Mouse (Mus musculus) cerebellum, adult 2 months (tissue): Measurements from ENCODE around the gene Aatk. TPM values are rescaled to one million over a fixed set of nuclear protein-coding genes. Genes with fewer than 3 reads are reported as not detected.
A peak's percentile ranks its signal among the peaks of the same experiment; 100 is the strongest.

Source experiments
- DNase-seq, 2 experiments: peaks; one replicate each; pipeline ENCODE4 v3.0.0; 2021
- H3K27ac ChIP-seq: fragments of 200-500 bp; 2 replicates; pipeline ENCODE4 v1.5.1; 2012; ENCODE audit warnings: low read length, control low read depth, inconsistent platforms; ENCODE audit not compliant: insufficient read depth
- H3K27me3 ChIP-seq: fragments of 200-500 bp; 2 replicates; pipeline ENCODE4 v1.6.1; 2012; ENCODE audit warnings: inconsistent platforms, mild to moderate bottlenecking, low read length, moderate library complexity; ENCODE audit not compliant: control insufficient read depth, insufficient read depth
- H3K4me1 ChIP-seq: fragments of 200-500 bp; 2 replicates; pipeline ENCODE4 v1.6.1; 2011; ENCODE audit warnings: low read length; ENCODE audit not compliant: control insufficient read depth, insufficient read depth
- H3K4me3 ChIP-seq: fragments of 200-500 bp; replicated peaks from 2 replicates; pipeline ENCODE3; 2011; ENCODE audit warnings: mild to moderate bottlenecking, low read depth, low read length, control low read depth; ENCODE audit not compliant: insufficient read depth
- CTCF ChIP-seq: fragments of 200-500 bp; IDR thresholded peaks from 2 replicates; pipeline ENCODE4 v1.5.1; 2011; ENCODE audit warnings: low read depth, mild to moderate bottlenecking, control low read depth, low read length, moderate library complexity, borderline replicate concordance; ENCODE audit not compliant: insufficient read depth
- POLR2A ChIP-seq: fragments of 200-500 bp; IDR thresholded peaks from 2 replicates; pipeline ENCODE4 v1.6.1; 2011; ENCODE audit warnings: low read length, control low read depth, borderline replicate concordance; ENCODE audit not compliant: insufficient read depth
- WGBS: fragments of 180-500 bp; shearing (Covaris S2); methylation state at CpG from one replicate; pipeline ENCODE4 v1.1.7; 2018; 5-methylcytosine and 5-hydroxymethylcytosine counted together
- polyA plus RNA-seq: library from polyadenylated mRNA; depleted of rRNA; stranded (reverse); fragments of >200 nt; gene quantifications from 2 replicates; pipeline ENCODE4 v1.2.3, GENCODE M21; 2012

The Aatk gene
- polyA plus RNA-seq, 1 experiment: 298 TPM

- WGBS: 90% methylated on average over 8 of the region's 8 CpGs
- Histone ChIP-seq H3K27ac (no peak overlapping the region), H3K27me3 (no peaks in the 10 kb centered on the region), H3K4me1 (peaks cover 12% of the 10 kb centered on the region), H3K4me3 (no peak overlapping the region)
- DNase-seq: no peak
- TF ChIP-seq POLR2A (no peak), CTCF (no peak)
Observed at GRCm38 (mm10) chr11:119975739-119976501, 71.0 kb downstream of the Aatk start.

GRCm38 (mm10) chr11:119973789-119974188, 73.2 kb downstream of the Aatk start:
- Histone ChIP-seq H3K27ac (no peak overlapping the region), H3K4me1 (peaks cover 21% of the 10 kb centered on the region), H3K4me3 (no peak overlapping the region), H3K27me3 (no peaks in the 10 kb centered on the region)
- 79% methylated on average over 4 of the region's 4 CpGs for WGBS
- no peak for DNase-seq
- TF ChIP-seq POLR2A: no peak
- no peak for TF ChIP-seq CTCF

- no peak for DNase-seq
- no peak for TF ChIP-seq CTCF
- peak overlapping the region; percentile 26; the same call in 1 of the 2 replicates for H3K27ac ChIP-seq
- H3K4me3 ChIP-seq: no peak overlapping the region
- no peaks in the 10 kb centered on the region for H3K27me3 ChIP-seq
- WGBS: 15% methylated on average over 12 of the region's 12 CpGs
- peaks cover 21% of the 10 kb centered on the region for H3K4me1 ChIP-seq
Observed at GRCm38 (mm10) chr11:119970021-119970851, 76.7 kb downstream of the Aatk start.

- no peak for DNase-seq
- no peak overlapping the region for H3K27ac ChIP-seq
- no peaks in the 10 kb centered on the region for H3K27me3 ChIP-seq
- H3K4me1 ChIP-seq: peaks cover 21% of the 10 kb centered on the region
- TF ChIP-seq POLR2A (no peak), CTCF (no peak)
- H3K4me3 ChIP-seq: no peak overlapping the region
- 93% methylated on average over 2 of the region's 2 CpGs for WGBS
Observed at GRCm38 (mm10) chr11:119967892-119968291, 79.1 kb downstream of the Aatk start.

GRCm38 (mm10) chr11:119967401-119967800, 79.6 kb downstream of the Aatk start:
- Histone ChIP-seq H3K27ac (no peak overlapping the region), H3K4me1 (peaks cover 21% of the 10 kb centered on the region), H3K27me3 (no peaks in the 10 kb centered on the region), H3K4me3 (no peak overlapping the region)
- 39% methylated on average over 8 of the region's 8 CpGs for WGBS
- DNase-seq: no peak
- TF ChIP-seq POLR2A (no peak), CTCF (no peak)

- Histone ChIP-seq H3K27ac (no peak overlapping the region), H3K27me3 (no peaks in the 10 kb centered on the region), H3K4me3 (no peak overlapping the region), H3K4me1 (peaks cover 18% of the 10 kb centered on the region)
- no peak for DNase-seq
- TF ChIP-seq POLR2A (no peak), CTCF (no peak)
- WGBS: 83% methylated on average over 6 of the region's 6 CpGs
Observed at GRCm38 (mm10) chr11:119966294-119966693, 80.7 kb downstream of the Aatk start.

- TF ChIP-seq POLR2A: no peak
- TF ChIP-seq CTCF: no peak
- peaks cover 6% of the 10 kb centered on the region for H3K4me1 ChIP-seq
- DNase-seq: no peak
- no peak overlapping the region for H3K27ac ChIP-seq
- H3K27me3 ChIP-seq: no peaks in the 10 kb centered on the region
- 39% methylated on average over 9 of the region's 9 CpGs for WGBS
- H3K4me3 ChIP-seq: no peak overlapping the region
Observed at GRCm38 (mm10) chr11:119965053-119965452, 81.9 kb downstream of the Aatk start.
